Comparison of ENCODE assay signal across 14 mouse cellular contexts in genomic region chr6:125353221-125353620, GRCm38 (mm10). TPM values are rescaled to one million over a fixed set of nuclear protein-coding genes. Genes with fewer than 3 reads are reported as not detected.
DNase-seq lines count a peak whose midpoint lies in the region; ATAC-seq and TF ChIP-seq lines count a peak whose summit lies in the region.
"Had no signal": no experiment of that assay in that cellular context is flagged by ENCODE, and none has a peak within 500 bp of the region (broad histone marks: within the 10 kb centered on the region; RNA-seq: fewer than 3 reads in every experiment).

No protein-coding gene starts in this region.

- H3K27ac ChIP-seq in heart, postnatal 0 days (ENCODE audit: low read depth), result peak overlapping the region; percentile 84; the same call in 1 of the 2 replicates
- H3K27ac ChIP-seq in heart, embryonic 11.5 days (ENCODE audit: low read depth, low read length), result no peak overlapping the region
- no peak overlapping the region for H3K27ac ChIP-seq in intestine, embryonic 15.5 days
- H3K27ac ChIP-seq in stomach, embryonic 16.5 days (ENCODE audit: low read length), result 0 out of 2 replicates have a peak overlapping the region, but pooled peaks have one; percentile 53
- H3K27ac ChIP-seq in midbrain, embryonic 11.5 days (ENCODE audit: low read depth, low read length), result no peak overlapping the region
- H3K27ac ChIP-seq: neural tube, embryonic 12.5 days had no signal

- H3K9ac ChIP-seq in heart, postnatal 0 days (replicated peaks; ENCODE audit: low read depth, low read length), result no peak overlapping the region
- H3K9ac ChIP-seq in heart, embryonic 11.5 days (ENCODE audit: low read depth, low read length), result no peak overlapping the region
- peak overlapping the region; percentile 15; the same call in 1 of the 2 replicates for H3K9ac ChIP-seq in intestine, embryonic 15.5 days
- H3K9ac ChIP-seq in stomach, embryonic 16.5 days (ENCODE audit: low read length), result no peak overlapping the region
- no peak overlapping the region for H3K9ac ChIP-seq in midbrain, embryonic 11.5 days (ENCODE audit: low read length)
- H3K9ac ChIP-seq: neural tube, embryonic 12.5 days had no signal

- peaks cover 14% of the 10 kb centered on the region for H3K36me3 ChIP-seq in heart, postnatal 0 days (replicated peaks; ENCODE audit: control insufficient read depth, insufficient read depth, low read length)
- peaks cover 6% of the 10 kb centered on the region; the same call in 1 of the 2 replicates for H3K36me3 ChIP-seq in heart, embryonic 11.5 days (ENCODE audit: control insufficient read depth, insufficient read depth, low read length)
- peaks cover 12% of the 10 kb centered on the region for H3K36me3 ChIP-seq in megakaryocyte, embryonic 14.5 days (replicated peaks; ENCODE audit: low read length)
- H3K36me3 ChIP-seq in intestine, embryonic 15.5 days, result peaks cover 8% of the 10 kb centered on the region
- peaks cover 6% of the 10 kb centered on the region for H3K36me3 ChIP-seq in stomach, embryonic 16.5 days (ENCODE audit: control insufficient read depth, insufficient read depth, low read length)
- H3K36me3 ChIP-seq in midbrain, embryonic 11.5 days (ENCODE audit: control insufficient read depth, insufficient read depth, low read length), result no peaks in the 10 kb centered on the region

- no peaks in the 10 kb centered on the region for H3K9me3 ChIP-seq in heart, postnatal 0 days (replicated peaks; ENCODE audit: control insufficient read depth, low read length)
- no peaks in the 10 kb centered on the region for H3K9me3 ChIP-seq in heart, embryonic 11.5 days (replicated peaks; ENCODE audit: control insufficient read depth, low read length)
- no peaks in the 10 kb centered on the region for H3K9me3 ChIP-seq in megakaryocyte, embryonic 14.5 days
- no peaks in the 10 kb centered on the region for H3K9me3 ChIP-seq in intestine, embryonic 15.5 days
- H3K9me3 ChIP-seq in stomach, embryonic 16.5 days (replicated peaks; ENCODE audit: control insufficient read depth, low read length), result no peaks in the 10 kb centered on the region
- H3K9me3 ChIP-seq in midbrain, embryonic 11.5 days (ENCODE audit: control insufficient read depth, low read length), result no peaks in the 10 kb centered on the region
- H3K9me3 ChIP-seq: neural tube, embryonic 12.5 days had no signal

- peak overlapping the region; percentile 68; the same call in 1 of the 2 replicates for H3K4me2 ChIP-seq in heart, postnatal 0 days (ENCODE audit: low read depth, low read length)
- H3K4me2 ChIP-seq in heart, embryonic 11.5 days, result no peak overlapping the region
- H3K4me2 ChIP-seq in intestine, embryonic 15.5 days (replicated peaks), result no peak overlapping the region
- H3K4me2 ChIP-seq in stomach, embryonic 16.5 days (ENCODE audit: low read depth, low read length), result 0 out of 2 replicates have a peak overlapping the region, but pooled peaks have one; percentile 33
- no peak overlapping the region for H3K4me2 ChIP-seq in midbrain, embryonic 11.5 days
- H3K4me2 ChIP-seq: neural tube, embryonic 12.5 days had no signal

- TF ChIP-seq CTCF in heart, postnatal 0 days (IDR thresholded peaks at IDR 0.05; ENCODE audit: low read depth), result no peak

- no peak for DNase-seq in heart, postnatal 0 days (ENCODE audit: low spot score)
- no peak for DNase-seq in midbrain, embryonic 11.5 days (ENCODE audit: low spot score, missing footprints)
- no peak for DNase-seq in cerebellum, adult 9-11 months
- DNase-seq: embryo, embryonic 11 days; kidney, postnatal 14 days had no signal

- peaks cover 34% of the 10 kb centered on the region for H3K4me1 ChIP-seq in heart, postnatal 0 days (ENCODE audit: control insufficient read depth, insufficient read depth)
- H3K4me1 ChIP-seq in heart, embryonic 11.5 days (ENCODE audit: control insufficient read depth, insufficient read depth, low read length), result peaks cover 55% of the 10 kb centered on the region
- H3K4me1 ChIP-seq in megakaryocyte, embryonic 14.5 days, result peaks cover 77% of the 10 kb centered on the region
- H3K4me1 ChIP-seq in intestine, embryonic 15.5 days (replicated peaks), result peaks cover 67% of the 10 kb centered on the region
- H3K4me1 ChIP-seq in stomach, embryonic 16.5 days (ENCODE audit: control insufficient read depth, insufficient read depth, low read length), result peaks cover 61% of the 10 kb centered on the region
- H3K4me1 ChIP-seq in midbrain, embryonic 11.5 days (ENCODE audit: control insufficient read depth, insufficient read depth, low read length), result peaks cover 21% of the 10 kb centered on the region

- H3K4me3 ChIP-seq in heart, postnatal 0 days (ENCODE audit: low read depth, low read length), result no peak overlapping the region
- no peak overlapping the region for H3K4me3 ChIP-seq in heart, embryonic 11.5 days (ENCODE audit: low read depth, low read length)
- H3K4me3 ChIP-seq in megakaryocyte, embryonic 14.5 days (replicated peaks), result peak overlapping the region; percentile 70
- no peak overlapping the region for H3K4me3 ChIP-seq in intestine, embryonic 15.5 days (replicated peaks)
- no peak overlapping the region for H3K4me3 ChIP-seq in stomach, embryonic 16.5 days (replicated peaks; ENCODE audit: low read length)
- no peak overlapping the region for H3K4me3 ChIP-seq in midbrain, embryonic 11.5 days (ENCODE audit: low read depth, low read length)
- H3K4me3 ChIP-seq: neural tube, embryonic 12.5 days had no signal

- H3K27me3 ChIP-seq in heart, postnatal 0 days (ENCODE audit: control insufficient read depth, insufficient read depth, low read length), result no peaks in the 10 kb centered on the region
- H3K27me3 ChIP-seq in heart, embryonic 11.5 days (ENCODE audit: control insufficient read depth, insufficient read depth, low read length), result 0 out of 2 replicates have a peak, but pooled peaks cover 2% of the 10 kb centered on the region
- H3K27me3 ChIP-seq in megakaryocyte, embryonic 14.5 days (replicated peaks), result peaks cover 81% of the 10 kb centered on the region
- no peaks in the 10 kb centered on the region for H3K27me3 ChIP-seq in intestine, embryonic 15.5 days (replicated peaks)
- H3K27me3 ChIP-seq in stomach, embryonic 16.5 days (ENCODE audit: control insufficient read depth, insufficient read depth, low read length), result no peaks in the 10 kb centered on the region
- H3K27me3 ChIP-seq in midbrain, embryonic 11.5 days (ENCODE audit: control insufficient read depth, insufficient read depth, low read length), result no peaks in the 10 kb centered on the region; the same call in 1 of the 2 replicates

- no peak for TF ChIP-seq EP300 in heart, postnatal 0 days (IDR thresholded peaks at IDR 0.05; ENCODE audit: low read depth)

- no peak for ATAC-seq in heart, postnatal 0 days (ENCODE audit: insufficient read depth, low read depth)
- no peak for ATAC-seq in heart, embryonic 11.5 days (replicated peaks; ENCODE audit: insufficient number of reproducible peaks, low FRiP score, low TSS enrichment)
- ATAC-seq in megakaryocyte, adult 5-6 weeks (ENCODE audit: poor library complexity, severe bottlenecking), result no peak
- no peak for ATAC-seq in intestine, embryonic 15.5 days
- ATAC-seq in stomach, embryonic 16.5 days (ENCODE audit: insufficient read depth, low FRiP score), result no peak
- no peak for ATAC-seq in midbrain, embryonic 11.5 days (ENCODE audit: low FRiP score)
- ATAC-seq: forebrain, embryonic 14.5 days had no signal

- WGBS in heart, postnatal 0 days, result 66% methylated on average over 11 of the region's 11 CpGs
- 63% methylated on average over 11 of the region's 11 CpGs for WGBS in heart, embryonic 11.5 days (ENCODE audit: insufficient replicate concordance)
- WGBS in intestine, embryonic 15.5 days, result 75% methylated on average over 11 of the region's 11 CpGs
- WGBS in stomach, embryonic 16.5 days, result 82% methylated on average over 11 of the region's 11 CpGs
- WGBS in midbrain, embryonic 11.5 days, result 83% methylated on average over 11 of the region's 11 CpGs

RNA-seq across cellular contexts. Expression of gene Tnfrsf1a, which starts 4.1 kb away (rescaled TPM):
- total RNA-seq in heart, postnatal 0 days (2014; rRNA removed; ENCODE audit: low replicate concordance), result 37.1 and 52.8 TPM in 2 replicates
- polyA plus RNA-seq in heart, postnatal 0 days (2015; fragmentation: Nextera tagmentation; extraction: Ambion mirVana), result 39.8 and 40.1 TPM in 2 replicates
- polyA plus RNA-seq in heart, embryonic 11.5 days (2014; fragmentation: Nextera tagmentation; extraction: Ambion mirVana), result 33.3 and 37.0 TPM in 2 replicates
- polyA plus RNA-seq in megakaryocyte, embryonic 14.5 days (2012; ENCODE audit: insufficient read depth, low replicate concordance), result 10.1 and 63.6 TPM in 2 replicates
- 96.4 and 101 TPM in 2 replicates for total RNA-seq in megakaryocyte, adult 5-6 weeks (2015)
- 90.2 and 116 TPM in 2 replicates for total RNA-seq in megakaryocyte, adult 5-6 weeks (2017)
- polyA plus RNA-seq in intestine, embryonic 15.5 days (2015; fragmentation: Nextera tagmentation; extraction: Ambion mirVana), result 69.1 and 71.4 TPM in 2 replicates
- polyA plus RNA-seq in stomach, embryonic 16.5 days (2015; fragmentation: Nextera tagmentation; extraction: Ambion mirVana), result 82.6 and 91.1 TPM in 2 replicates
- polyA plus RNA-seq in midbrain, embryonic 11.5 days (2014; fragmentation: Nextera tagmentation; extraction: Ambion mirVana), result 19.0 and 19.2 TPM in 2 replicates

RNA-seq across cellular contexts. Expression of gene Plekhg6, which starts 27.4 kb away (rescaled TPM):
- not detected in 2 replicates for total RNA-seq in heart, postnatal 0 days (2014; rRNA removed; ENCODE audit: low replicate concordance)
- 0.05 and 0.10 TPM in 2 replicates for polyA plus RNA-seq in heart, postnatal 0 days (2015; fragmentation: Nextera tagmentation; extraction: Ambion mirVana)
- not detected in 2 replicates for polyA plus RNA-seq in heart, embryonic 11.5 days (2014; fragmentation: Nextera tagmentation; extraction: Ambion mirVana)
- polyA plus RNA-seq in megakaryocyte, embryonic 14.5 days (2012; ENCODE audit: insufficient read depth, low replicate concordance), result 0.39 TPM in 1 of 2 replicates, not detected in the other
- not detected in 2 replicates for total RNA-seq in megakaryocyte, adult 5-6 weeks (2015)
- not detected in 2 replicates for total RNA-seq in megakaryocyte, adult 5-6 weeks (2017)
- polyA plus RNA-seq in intestine, embryonic 15.5 days (2015; fragmentation: Nextera tagmentation; extraction: Ambion mirVana), result 7.3 and 8.9 TPM in 2 replicates
- 6.3 and 8.2 TPM in 2 replicates for polyA plus RNA-seq in stomach, embryonic 16.5 days (2015; fragmentation: Nextera tagmentation; extraction: Ambion mirVana)
- polyA plus RNA-seq in midbrain, embryonic 11.5 days (2014; fragmentation: Nextera tagmentation; extraction: Ambion mirVana), result not detected in 2 replicates
- total RNA-seq: granulocyte monocyte progenitor cell, adult 5-6 weeks; megakaryocyte-erythroid progenitor cell, adult 5-6 weeks had no signal
- polyA plus RNA-seq: forebrain, embryonic 14.5 days had no signal

RNA-seq across cellular contexts. Expression of gene Scnn1a, which starts 32.8 kb away (rescaled TPM):
- 0.46 and 1.3 TPM in 2 replicates for total RNA-seq in heart, postnatal 0 days (2014; rRNA removed; ENCODE audit: low replicate concordance)
- 0.37 and 0.46 TPM in 2 replicates for polyA plus RNA-seq in heart, postnatal 0 days (2015; fragmentation: Nextera tagmentation; extraction: Ambion mirVana)
- 0.69 and 0.93 TPM in 2 replicates for polyA plus RNA-seq in heart, embryonic 11.5 days (2014; fragmentation: Nextera tagmentation; extraction: Ambion mirVana)
- polyA plus RNA-seq in megakaryocyte, embryonic 14.5 days (2012; ENCODE audit: insufficient read depth, low replicate concordance), result 0.39 TPM in 1 of 2 replicates, not detected in the other
- total RNA-seq in megakaryocyte, adult 5-6 weeks (2015), result 9.0 and 9.5 TPM in 2 replicates
- total RNA-seq in megakaryocyte, adult 5-6 weeks (2017), result 0.99 and 1.6 TPM in 2 replicates
- polyA plus RNA-seq in intestine, embryonic 15.5 days (2015; fragmentation: Nextera tagmentation; extraction: Ambion mirVana), result 2.6 and 3.3 TPM in 2 replicates
- polyA plus RNA-seq in stomach, embryonic 16.5 days (2015; fragmentation: Nextera tagmentation; extraction: Ambion mirVana), result 5.8 and 9.7 TPM in 2 replicates
- 0.33 and 0.77 TPM in 2 replicates for polyA plus RNA-seq in midbrain, embryonic 11.5 days (2014; fragmentation: Nextera tagmentation; extraction: Ambion mirVana)

RNA-seq across cellular contexts. Expression of gene Ltbr, which starts 39.5 kb away (rescaled TPM):
- total RNA-seq in heart, postnatal 0 days (2014; rRNA removed; ENCODE audit: low replicate concordance), result 76.7 and 93.9 TPM in 2 replicates
- polyA plus RNA-seq in heart, postnatal 0 days (2015; fragmentation: Nextera tagmentation; extraction: Ambion mirVana), result 37.7 and 38.3 TPM in 2 replicates
- polyA plus RNA-seq in heart, embryonic 11.5 days (2014; fragmentation: Nextera tagmentation; extraction: Ambion mirVana), result 35.0 and 40.7 TPM in 2 replicates
- 41.9 and 48.8 TPM in 2 replicates for polyA plus RNA-seq in megakaryocyte, embryonic 14.5 days (2012; ENCODE audit: insufficient read depth, low replicate concordance)
- total RNA-seq in megakaryocyte, adult 5-6 weeks (2015), result 30.0 and 30.6 TPM in 2 replicates
- total RNA-seq in megakaryocyte, adult 5-6 weeks (2017), result 57.1 and 59.9 TPM in 2 replicates
- polyA plus RNA-seq in intestine, embryonic 15.5 days (2015; fragmentation: Nextera tagmentation; extraction: Ambion mirVana), result 78.6 and 83.8 TPM in 2 replicates
- polyA plus RNA-seq in stomach, embryonic 16.5 days (2015; fragmentation: Nextera tagmentation; extraction: Ambion mirVana), result 69.4 and 73.1 TPM in 2 replicates
- polyA plus RNA-seq in midbrain, embryonic 11.5 days (2014; fragmentation: Nextera tagmentation; extraction: Ambion mirVana), result 18.0 and 19.7 TPM in 2 replicates

Comparison
In these comparisons a context has a peak if more than half of its experiments do, and no peak if none do; other contexts are left out.
1. H3K27ac ChIP-seq: peak in heart, postnatal 0 days (single experiment) and stomach, embryonic 16.5 days (single experiment); none in heart, embryonic 11.5 days (single experiment), intestine, embryonic 15.5 days (single experiment) and midbrain, embryonic 11.5 days (single experiment).
2. H3K4me2 ChIP-seq: peak in heart, postnatal 0 days (single experiment) and stomach, embryonic 16.5 days (single experiment); none in heart, embryonic 11.5 days (single experiment), intestine, embryonic 15.5 days (single experiment) and midbrain, embryonic 11.5 days (single experiment).